Mouse (Mus musculus): ENCODE data around the gene Pkp4.

Gene Pkp4

DNA sequence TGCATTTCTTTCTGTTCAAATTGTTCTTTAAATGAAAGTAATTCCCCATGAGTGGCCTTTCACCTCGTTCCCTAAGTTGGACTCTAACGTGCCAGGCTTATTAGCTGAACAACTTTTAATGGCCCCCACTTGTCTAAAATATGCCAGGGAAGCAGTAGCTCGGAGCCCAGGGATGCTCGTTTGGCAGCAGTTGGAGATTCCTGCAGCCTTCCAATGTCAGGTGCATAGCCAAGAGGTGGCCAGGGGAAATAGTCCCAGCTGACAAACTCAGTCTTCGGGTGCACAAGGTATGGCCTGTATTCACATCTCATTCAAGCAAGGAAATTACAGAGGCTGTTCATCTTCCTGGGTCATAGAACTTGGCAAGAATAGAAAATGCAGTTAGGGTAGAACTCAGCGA is 112.1 kb downstream of the Pkp4 start:
- no peak for DNase-seq (ENCODE audit: low spot score)

GRCm38 (mm10) chr2:59280914-59281562 is 120.4 kb downstream of the Pkp4 start:
- DNase-seq (ENCODE audit: low spot score): no peak

- no peak for DNase-seq (ENCODE audit: low spot score)
Observed at GRCm38 (mm10) chr2:59282966-59283365, 122.3 kb downstream of the Pkp4 start.

DNA sequence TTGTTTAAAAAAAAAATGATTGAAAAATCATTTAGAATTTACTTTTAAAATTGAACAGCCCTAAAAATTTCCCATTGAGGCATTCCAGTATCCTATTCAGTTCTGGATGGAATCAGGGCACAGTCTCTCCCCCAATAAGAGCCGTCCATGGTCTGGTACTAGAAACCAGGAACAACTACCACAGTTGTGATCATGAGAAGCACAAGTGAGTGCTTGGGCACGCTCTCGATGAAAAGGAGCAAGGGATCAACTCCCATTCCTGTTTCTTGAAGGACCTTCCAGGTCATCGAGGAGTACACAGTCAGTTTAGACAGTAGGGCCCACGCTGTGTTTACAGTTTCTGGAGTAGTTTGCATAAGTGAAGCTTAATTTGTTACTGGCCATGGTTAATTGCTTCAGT is 123.6 kb downstream of the Pkp4 start:
- DNase-seq (ENCODE audit: low spot score): no peak

DNA sequence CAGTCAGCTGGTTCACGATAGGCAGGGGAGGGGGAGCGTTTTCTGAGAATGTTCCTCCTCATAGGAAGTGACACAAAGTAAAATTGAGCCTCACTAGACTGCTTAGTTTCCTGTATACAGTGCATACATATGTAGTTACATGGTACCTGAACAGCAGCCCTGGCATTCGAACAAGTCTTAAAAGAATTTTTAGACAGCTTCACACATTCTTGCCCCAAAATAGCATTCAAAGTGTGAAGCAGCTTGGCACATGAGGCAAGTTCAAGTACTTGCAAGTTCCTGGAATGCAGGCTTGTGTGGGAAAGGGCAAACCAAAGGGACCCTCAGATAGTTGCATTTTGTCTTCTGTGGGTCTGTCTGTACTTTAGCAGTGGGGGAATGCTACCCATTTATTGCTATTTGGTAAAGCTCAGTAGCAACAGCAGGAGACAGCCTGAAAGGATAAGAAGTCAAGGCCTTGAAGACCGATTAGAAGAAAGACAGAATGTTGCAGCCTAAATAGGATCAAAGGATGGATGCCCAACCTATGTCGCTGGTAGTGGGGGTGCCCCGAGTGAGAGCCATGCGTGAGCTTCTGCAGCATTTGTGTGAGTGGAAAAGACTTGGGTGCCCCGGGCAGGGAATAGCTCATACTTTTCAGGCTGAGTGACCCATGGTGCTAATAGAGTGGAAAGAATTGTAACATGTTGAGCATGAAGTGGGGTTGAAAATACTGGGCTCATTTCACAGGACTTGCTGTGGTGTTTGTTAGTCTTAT is 124.3 kb downstream of the Pkp4 start:
- no peak for DNase-seq (ENCODE audit: low spot score)

GRCm38 (mm10) chr2:59285581-59285980 is 124.9 kb downstream of the Pkp4 start:
- no peak for DNase-seq (ENCODE audit: low spot score)

DNA sequence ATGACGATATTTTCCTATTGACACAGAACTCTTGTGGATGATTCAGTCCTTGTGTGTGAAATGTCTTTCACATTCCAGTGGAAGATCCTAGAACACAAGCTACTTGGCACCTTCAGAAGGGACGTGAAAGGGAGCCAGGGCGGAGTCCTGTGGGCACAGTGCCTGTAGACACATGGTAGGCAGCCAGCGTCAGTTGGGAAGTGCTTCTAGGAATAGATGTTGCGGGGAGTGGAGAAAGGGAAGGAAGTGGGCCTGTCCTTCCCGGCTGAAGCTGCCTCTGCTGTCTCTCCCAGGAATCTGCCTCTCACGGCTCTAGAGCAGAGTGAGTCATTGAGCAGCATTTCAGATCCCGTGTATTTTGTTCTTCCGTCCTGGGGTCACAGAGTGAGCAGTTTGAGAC is 125.6 kb downstream of the Pkp4 start:
- peak; percentile 21 for DNase-seq (ENCODE audit: low spot score)

- no peak for DNase-seq (ENCODE audit: low spot score)
Observed at GRCm38 (mm10) chr2:59287630-59288029, 127.0 kb downstream of the Pkp4 start.

DNA sequence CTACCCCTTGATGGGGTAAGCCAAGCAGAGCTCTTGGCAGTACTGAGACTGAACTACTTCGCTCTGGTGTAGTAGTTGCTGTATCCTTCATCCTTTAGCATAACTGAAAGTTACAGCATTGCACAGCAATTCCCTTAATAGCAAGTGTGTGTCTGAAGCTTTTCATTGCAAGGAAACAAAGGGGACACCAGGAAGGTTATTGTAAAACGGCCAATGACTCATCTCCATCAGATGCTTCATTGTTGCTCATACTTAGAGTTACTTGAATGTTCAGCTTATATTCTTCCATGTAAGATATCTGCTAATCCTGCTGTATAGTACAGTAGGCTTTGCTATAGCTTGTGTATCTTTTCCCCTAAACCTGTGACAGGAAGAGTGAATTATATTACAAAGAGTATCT is 128.8 kb downstream of the Pkp4 start:
- no peak for DNase-seq (ENCODE audit: low spot score)

DNA sequence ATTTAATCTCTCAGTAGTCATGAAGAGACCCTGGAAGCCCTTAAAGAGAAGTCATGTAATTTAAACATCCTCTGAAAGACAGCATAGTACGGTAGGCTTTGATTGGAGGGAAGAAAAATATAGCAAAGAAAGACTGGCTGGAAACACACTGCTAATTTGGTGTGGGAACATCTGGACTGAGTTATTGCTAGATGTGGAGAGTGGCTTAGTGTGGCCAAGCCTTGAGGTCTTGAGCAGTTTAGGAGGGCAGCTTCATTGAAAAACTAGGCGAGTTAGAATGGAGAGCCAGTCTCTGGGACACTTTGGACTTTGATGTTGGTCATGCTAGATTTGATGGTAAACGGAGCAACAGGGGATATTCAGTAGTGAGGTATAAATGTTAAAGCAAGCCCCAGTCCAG is 129.7 kb downstream of the Pkp4 start:
- DNase-seq (ENCODE audit: low spot score): no peak

DNA sequence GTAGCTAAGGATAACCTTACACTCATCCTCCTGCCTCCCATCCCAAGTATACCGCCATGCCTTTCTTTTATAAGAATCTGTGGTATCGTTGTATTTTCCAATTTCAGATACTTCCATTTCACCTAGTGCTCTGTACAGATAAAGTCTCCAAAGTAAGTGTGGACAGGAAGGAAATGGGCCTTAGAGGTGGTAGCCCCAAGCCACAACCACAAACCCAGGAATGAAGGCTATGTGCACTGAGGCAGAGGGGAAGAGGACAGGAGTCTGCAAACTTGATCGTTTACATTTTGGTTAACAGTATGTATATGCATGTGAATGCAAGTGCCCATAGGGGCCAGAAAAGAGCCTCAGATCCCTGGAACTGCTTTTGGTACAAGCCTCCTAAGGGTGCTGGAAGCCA is 139.2 kb downstream of the Pkp4 start:
- no peak for DNase-seq (ENCODE audit: low spot score)

GRCm38 (mm10) chr2:59301671-59302070 is 141.0 kb downstream of the Pkp4 start:
- DNase-seq (ENCODE audit: low spot score): no peak

DNA sequence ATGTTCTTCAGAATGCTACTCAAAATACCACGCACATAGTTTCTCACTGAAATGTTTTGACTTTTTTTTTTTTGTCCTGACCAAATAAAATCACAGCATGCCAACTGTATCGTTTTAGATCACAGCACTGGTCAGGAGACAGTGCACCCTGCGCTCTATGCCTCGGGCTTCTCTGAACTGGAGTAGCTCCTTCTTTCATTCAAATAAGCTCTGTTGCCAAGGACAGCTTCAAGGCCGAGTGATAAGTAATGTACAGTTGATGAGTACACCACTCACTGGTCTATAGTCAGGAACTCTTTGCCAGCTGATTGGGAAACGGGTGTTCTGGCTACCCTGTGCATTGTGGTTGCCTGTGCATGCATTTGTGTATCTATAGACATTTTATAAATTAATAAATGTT is 141.8 kb downstream of the Pkp4 start:
- DNase-seq (ENCODE audit: low spot score): peak; percentile 48

DNA sequence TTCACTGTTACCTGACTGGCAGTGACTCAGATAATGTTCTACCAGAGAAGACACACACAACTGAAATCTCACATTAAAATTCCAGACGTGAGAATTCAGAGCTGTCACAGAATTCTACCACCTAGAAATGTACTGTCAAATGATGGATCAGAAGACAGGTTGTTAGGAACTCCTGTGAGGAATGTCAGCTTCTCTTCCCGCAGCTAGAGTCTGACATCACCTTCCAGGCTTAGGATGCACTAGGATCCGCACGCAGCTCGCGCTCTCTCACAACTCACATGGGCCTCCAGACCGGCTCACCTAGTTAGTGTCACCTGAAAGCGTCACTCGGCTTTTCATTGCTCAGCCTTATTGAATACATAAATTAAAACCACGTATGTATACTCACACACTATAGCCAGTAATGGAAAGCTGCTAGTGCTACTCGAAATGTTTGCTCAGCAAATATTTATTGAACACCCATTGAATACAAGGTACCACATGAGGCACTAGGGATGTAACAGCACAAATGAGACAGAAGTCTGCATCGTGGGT is 142.9 kb downstream of the Pkp4 start:
- DNase-seq (ENCODE audit: low spot score): no peak

DNA sequence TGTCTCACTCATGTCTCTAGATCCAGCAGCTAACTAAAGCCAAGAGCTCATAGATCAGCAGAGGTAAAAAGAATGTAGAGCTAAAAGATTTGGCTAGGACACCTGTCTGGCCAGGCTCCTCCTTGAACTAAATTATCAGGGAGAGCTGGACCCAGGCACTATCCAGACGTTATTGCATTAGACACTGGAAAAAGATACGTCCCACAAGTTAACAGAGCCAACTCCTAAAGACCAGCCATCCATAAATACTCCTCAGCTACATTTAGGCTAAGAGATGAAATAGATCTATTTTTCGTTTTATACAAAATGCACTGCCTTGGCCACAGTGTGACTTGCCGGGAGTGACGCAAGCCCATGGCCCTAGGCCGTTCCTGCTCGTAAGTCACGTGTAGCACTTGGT is 146.7 kb downstream of the Pkp4 start:
- DNase-seq (ENCODE audit: low spot score): no peak

DNA sequence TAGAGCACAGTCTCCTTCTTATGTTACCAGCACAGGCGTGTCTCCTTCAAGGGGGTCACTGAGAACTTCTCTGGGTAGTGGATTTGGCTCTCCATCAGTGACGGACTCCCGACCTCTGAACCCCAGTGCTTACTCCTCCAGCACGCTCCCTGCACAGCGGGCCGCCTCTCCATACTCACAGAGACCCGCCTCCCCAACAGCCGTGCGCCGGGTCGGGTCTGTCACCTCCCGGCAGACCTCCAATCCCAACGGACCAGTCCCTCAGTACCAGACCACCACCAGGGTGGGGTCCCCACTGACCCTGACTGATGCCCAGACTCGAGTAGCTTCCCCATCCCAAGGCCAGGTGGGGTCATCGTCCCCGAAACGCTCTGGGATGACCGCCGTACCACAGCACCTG is 147.4 kb downstream of the Pkp4 start:
- no peak for DNase-seq (ENCODE audit: low spot score)

- DNase-seq (ENCODE audit: low spot score): no peak
Observed at GRCm38 (mm10) chr2:59313293-59313692, 152.6 kb downstream of the Pkp4 start.

- DNase-seq (ENCODE audit: low spot score): no peak
Observed at GRCm38 (mm10) chr2:59318631-59319030, 158.0 kb downstream of the Pkp4 start.

GRCm38 (mm10) chr2:59327946-59328345 is 167.3 kb downstream of the Pkp4 start:
- no peak for DNase-seq (ENCODE audit: low spot score)

- no peak for DNase-seq (ENCODE audit: low spot score)
Observed at GRCm38 (mm10) chr2:59331093-59331492, 170.4 kb downstream of the Pkp4 start.

DNA sequence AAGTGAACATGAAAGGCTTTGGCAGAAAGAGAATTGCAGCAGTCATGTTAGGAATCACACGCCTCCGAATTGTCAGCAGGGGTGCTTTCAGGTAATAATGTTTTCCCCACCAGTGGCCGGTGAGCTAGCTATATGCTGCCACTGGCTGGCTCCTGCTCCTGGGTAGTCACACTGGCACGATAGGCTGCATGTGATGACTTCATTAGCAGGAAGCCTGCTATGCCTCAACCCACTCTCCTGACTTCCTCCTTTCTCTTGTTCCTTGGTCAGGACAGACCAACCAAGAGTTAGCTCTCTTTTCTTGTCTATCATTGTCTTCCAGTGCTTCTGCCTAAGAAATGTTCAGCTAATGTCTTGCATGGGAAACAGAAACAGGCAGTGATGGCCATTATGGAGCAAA is 171.9 kb downstream of the Pkp4 start:
- DNase-seq (ENCODE audit: low spot score): no peak

- no peak for DNase-seq (ENCODE audit: low spot score)
Observed at GRCm38 (mm10) chr2:59338501-59338900, 177.9 kb downstream of the Pkp4 start.

- DNase-seq (ENCODE audit: low spot score): no peak
Observed at GRCm38 (mm10) chr2:59338926-59339325, 178.3 kb downstream of the Pkp4 start.
